Mouse (Mus musculus) heart, adult 8-10 months (tissue): Measurements from ENCODE around the gene Camk1g. TPM values are rescaled to one million over a fixed set of nuclear protein-coding genes. Genes with fewer than 3 reads are reported as not detected.

Experiments used
- DNase-seq: peaks from one replicate; pipeline ENCODE4 v3.0.0; 2022; ENCODE audit warnings: low spot score
- total RNA-seq, 4 experiments: library from RNA; stranded (reverse); gene quantifications; 2 replicates each; pipeline ENCODE4 v1.2.4; 2022

Camk1g gene
- total RNA-seq, 4 experiments from 2014 or later, result 0.14 to 0.72 (median 0.22) TPM

GRCm38 (mm10) chr1:193302093-193302405, 68.0 kb downstream of the Camk1g start:
- DNase-seq, result no peak

- no peak for DNase-seq
These were observed 68.6 kb downstream of the Camk1g start for GRCm38 (mm10) chr1:193301216-193302092.

DNA sequence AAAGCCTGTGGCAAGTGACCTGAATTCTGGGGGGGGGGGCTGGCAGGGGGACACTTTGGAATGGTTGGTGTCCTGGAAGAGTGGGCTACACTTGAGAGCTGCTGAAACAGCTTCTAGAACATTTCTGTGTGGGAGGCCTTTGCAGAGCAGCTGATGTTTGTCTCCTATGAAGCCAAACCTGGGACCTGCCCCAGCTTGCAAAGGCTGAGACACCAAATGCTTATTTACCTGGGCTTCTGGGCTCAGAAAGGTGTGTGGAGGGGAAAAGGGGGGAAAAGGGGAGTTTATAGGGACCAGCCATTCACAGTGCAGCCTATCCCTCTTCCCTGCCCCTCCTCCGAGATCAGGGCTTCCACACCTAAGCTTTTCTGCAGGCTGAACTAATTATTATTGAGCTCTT, 70.1 kb downstream of the Camk1g start:
- no peak for DNase-seq

DNA sequence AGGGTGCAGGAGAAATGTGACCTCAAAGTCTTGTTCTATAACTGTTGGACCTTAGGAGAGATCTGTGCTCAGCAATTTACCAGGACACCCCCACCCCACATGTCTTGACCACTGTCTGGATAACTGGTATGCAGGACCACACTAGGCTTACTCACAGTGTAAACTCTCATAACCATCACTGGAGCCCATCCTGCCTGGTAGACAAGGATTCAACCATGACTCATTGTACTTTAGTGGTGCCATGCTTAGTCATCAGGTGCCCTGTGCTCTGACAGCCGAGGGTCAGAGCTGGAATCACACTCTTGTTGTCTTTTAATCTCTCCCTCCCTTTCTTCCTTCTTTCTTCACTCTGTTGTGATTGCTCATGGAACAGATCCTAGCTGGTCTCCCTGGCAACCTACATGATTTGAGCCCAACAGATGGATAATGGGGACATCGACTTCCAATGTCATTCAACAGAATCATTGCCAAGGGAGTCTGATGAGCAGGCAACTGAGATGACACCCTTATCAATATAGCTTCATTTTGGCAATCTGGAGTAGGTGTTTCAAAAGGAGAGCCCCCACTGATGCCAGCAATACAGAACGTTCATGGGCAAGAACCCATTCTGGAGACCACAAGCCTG, 71.8 kb downstream of the Camk1g start:
- no peak for DNase-seq

Other genes starting within 250 kb of the Camk1g start
- gene Diexf, start 240.0 kb downstream of the Camk1g start, total RNA-seq, result 1 to 10 TPM; 7.4 to 9.8 (median 9.0) TPM
- 1 to 10 TPM; 1.2 to 2.7 (median 1.8) TPM for gene Irf6, start 217.2 kb downstream of the Camk1g start, total RNA-seq
- 1 to 10 TPM; 3.9 to 5.5 (median 4.8) TPM for gene A130010J15Rik, start 202.3 kb downstream of the Camk1g start, total RNA-seq
- 1 to 10 TPM in 2 of 4 experiments, under 1 TPM in 2; 0.63 to 1.3 (median 0.96) TPM for gene Traf3ip3, start 168.6 kb downstream of the Camk1g start, total RNA-seq
- gene Lamb3, start 162.6 kb downstream of the Camk1g start, total RNA-seq, result 10 to 100 TPM; 10.7 to 16.0 (median 11.5) TPM
- gene Hsd11b1, start 106.2 kb downstream of the Camk1g start, total RNA-seq, result 10 to 100 TPM in 2 of 4 experiments, 1 to 10 TPM in 2; 9.4 to 17.3 (median 12.4) TPM
- 10 to 100 TPM; 54.6 to 72.1 (median 63.9) TPM for gene G0s2, start 97.1 kb downstream of the Camk1g start, total RNA-seq